Mouse (Mus musculus): ENCODE measurements around the gene Rbfox1.

Rbfox1 gene

GRCm38 (mm10) chr16:6098116-6098515 lies 213.0 kb downstream of the Rbfox1 start:
- DNase-seq = no peak

DNA sequence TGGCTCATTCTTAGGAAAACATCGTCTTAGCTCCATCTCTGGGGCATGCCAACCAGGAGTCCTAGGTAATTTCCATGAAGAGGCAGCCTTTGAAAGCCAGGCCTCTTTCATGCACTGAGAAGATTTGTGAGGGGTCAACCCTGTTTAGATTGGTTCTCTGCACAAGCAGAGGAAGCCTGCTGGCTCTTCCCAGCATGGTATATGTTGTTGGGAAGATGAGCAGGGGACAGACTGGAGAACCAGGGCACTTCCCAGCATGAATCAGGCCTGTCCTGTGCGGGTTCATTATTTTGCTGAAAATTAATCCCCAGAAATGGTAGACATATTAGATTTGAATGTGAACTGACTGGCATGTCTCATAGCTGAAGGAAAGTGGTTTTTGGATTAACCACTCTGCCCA lies 214.4 kb downstream of the Rbfox1 start:
- DNase-seq = no peak

GRCm38 (mm10) chr16:6100421-6100877 lies 215.3 kb downstream of the Rbfox1 start:
- no peak for DNase-seq

DNA sequence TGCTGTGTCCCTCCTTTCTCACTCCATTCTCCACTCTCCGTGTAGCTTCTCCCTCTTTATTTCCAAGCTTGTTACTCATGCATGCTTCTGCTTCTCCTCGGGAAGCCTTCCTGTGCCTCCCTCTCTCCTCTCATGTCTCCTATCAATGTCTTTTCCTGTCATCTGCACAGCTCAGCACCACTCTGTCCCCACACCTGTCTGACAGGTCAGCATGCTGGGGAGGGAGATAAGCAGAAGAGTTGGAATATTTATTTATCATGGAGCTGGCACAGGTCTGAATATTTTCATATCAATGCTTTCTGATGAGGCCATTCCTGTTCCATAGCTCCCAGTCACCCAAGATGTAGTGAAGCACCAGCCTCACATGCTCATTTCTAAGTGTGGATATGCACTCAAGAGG lies 218.6 kb downstream of the Rbfox1 start:
- DNase-seq = no peak

DNA sequence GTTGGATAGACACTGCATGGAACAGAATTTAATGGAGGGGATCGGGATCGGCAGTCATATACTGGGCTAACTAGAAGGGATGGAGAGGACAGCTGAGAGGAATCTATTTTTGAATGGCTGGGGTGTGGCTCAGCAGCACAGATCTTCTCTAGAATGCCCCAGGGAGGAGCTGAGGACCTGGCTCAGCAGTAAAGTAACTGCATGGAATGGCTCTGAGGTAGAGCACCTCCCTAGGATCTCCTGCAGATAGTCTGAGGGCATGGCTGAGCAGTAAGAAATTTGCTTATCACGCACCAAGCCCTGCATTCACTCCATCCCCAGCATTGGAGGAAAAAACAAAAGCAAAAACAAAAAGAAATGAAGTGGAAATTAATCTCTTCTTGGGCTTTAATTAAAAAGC lies 225.0 kb downstream of the Rbfox1 start:
- DNase-seq = no peak

- no peak for DNase-seq
These were observed 228.8 kb downstream of the Rbfox1 start for GRCm38 (mm10) chr16:6113836-6114475.

DNA sequence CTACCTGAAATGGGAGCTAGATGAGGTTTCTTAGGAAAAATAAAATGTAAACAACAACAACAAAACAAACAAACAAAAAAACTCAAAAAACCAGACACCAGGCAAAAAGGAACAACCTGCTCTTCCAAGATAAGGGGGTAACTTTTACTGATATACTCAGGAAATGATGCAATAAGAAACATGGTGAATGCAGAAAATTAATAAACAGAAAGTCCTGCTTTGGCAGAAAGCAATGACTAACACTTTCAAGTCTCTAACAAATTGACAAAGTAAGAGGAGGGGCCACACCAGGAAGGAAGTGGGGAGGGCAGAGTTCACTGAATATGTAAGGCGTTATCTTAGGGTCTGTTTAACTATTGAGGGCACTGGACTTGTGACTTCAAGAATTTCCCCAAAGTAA lies 234.3 kb downstream of the Rbfox1 start:
- DNase-seq = no peak

GRCm38 (mm10) chr16:6121232-6121631 lies 236.1 kb downstream of the Rbfox1 start:
- DNase-seq = no peak

DNA sequence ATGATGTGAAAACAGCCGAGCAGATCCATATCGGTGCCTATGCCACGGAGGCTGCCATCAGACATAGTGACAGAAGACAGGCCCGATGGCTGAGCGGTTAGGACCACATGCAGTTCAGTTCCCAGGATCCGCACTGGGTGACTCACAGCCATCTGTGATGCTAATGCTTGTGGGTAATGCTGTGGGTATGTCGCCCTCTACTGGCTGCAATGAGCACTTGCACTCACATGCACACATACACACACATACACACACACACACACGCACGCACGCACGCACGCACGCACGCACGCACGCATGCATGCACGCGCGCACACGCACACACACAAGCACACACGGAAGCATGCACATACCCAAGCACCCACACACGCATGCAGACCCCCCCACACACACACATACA lies 237.7 kb downstream of the Rbfox1 start:
- no peak for DNase-seq

GRCm38 (mm10) chr16:6128314-6128713 lies 243.2 kb downstream of the Rbfox1 start:
- DNase-seq = no peak

GRCm38 (mm10) chr16:6135016-6135415 lies 249.9 kb downstream of the Rbfox1 start:
- DNase-seq = no peak

DNA sequence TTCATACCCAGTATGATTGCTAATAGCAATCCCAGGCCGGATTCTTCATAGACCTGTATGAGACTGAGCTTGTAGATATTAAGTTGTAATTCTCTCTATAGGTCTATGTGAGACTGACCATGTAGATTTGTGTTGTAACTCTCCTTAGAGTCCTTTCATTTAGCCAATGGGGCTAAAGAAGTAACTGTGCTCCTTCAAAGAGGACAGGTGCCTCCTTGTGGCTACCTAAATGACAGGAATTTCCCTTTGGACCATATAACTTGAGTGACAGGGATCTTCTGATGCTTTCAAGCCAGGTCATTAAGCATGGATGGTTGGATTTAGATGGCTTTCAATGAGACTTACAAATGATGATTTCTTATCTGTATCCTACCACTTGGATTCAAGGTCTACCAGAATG lies 254.3 kb downstream of the Rbfox1 start:
- no peak for DNase-seq

DNA sequence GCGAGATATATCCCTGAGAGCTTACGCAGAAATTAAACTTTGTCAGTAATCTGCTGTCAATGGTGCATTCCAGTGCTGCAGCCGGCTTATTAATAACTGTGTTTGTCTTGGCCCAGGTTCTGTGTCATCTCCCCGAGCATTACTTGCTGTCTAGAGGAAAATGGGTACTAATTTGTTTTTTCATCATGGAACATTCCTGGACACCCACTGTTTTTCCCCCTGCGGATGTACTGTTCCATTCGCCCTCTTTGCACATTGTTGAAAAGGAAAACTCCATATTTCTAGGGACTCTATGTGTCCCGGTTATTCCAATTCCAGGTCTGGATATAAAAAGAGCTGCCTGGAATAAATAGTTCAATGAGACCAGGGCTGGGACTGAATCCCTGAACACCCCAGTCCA lies 262.8 kb downstream of the Rbfox1 start:
- no peak for DNase-seq

GRCm38 (mm10) chr16:6149345-6149744 lies 264.2 kb downstream of the Rbfox1 start:
- DNase-seq = no peak

GRCm38 (mm10) chr16:6155556-6155955 lies 270.4 kb downstream of the Rbfox1 start:
- no peak for DNase-seq

- DNase-seq = no peak
These were observed 279.3 kb downstream of the Rbfox1 start for GRCm38 (mm10) chr16:6164476-6164875.

- DNase-seq = no peak
These were observed 284.2 kb downstream of the Rbfox1 start for GRCm38 (mm10) chr16:6169346-6169745.

GRCm38 (mm10) chr16:6180819-6181218 lies 295.7 kb downstream of the Rbfox1 start:
- no peak for DNase-seq

- DNase-seq = no peak
These were observed 297.2 kb downstream of the Rbfox1 start for GRCm38 (mm10) chr16:6182329-6182728.

DNA sequence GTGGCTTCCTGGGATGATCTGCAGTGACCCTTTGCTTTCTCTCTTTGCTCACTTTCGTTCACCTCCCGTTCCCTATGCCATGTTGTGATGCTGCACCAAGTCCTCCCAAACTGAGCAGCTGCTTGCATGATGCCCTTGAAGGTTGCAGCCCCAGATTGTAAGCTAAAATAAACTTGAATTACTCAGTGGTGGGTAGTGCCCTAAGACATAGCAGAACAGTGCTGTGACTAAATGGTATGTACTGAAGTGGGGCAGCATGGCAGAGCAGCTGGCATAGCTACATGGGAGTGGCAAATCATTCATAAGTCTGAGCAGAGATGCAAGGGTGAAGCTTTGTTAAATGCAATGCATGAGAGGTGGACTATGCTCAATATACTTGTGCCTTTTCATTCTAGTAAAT lies 307.2 kb downstream of the Rbfox1 start:
- no peak for DNase-seq

GRCm38 (mm10) chr16:6206431-6206830 lies 321.3 kb downstream of the Rbfox1 start:
- DNase-seq = no peak

GRCm38 (mm10) chr16:6212916-6213315 lies 327.8 kb downstream of the Rbfox1 start:
- no peak for DNase-seq

- no peak for DNase-seq
These were observed 342.3 kb downstream of the Rbfox1 start for GRCm38 (mm10) chr16:6227449-6227848.

- no peak for DNase-seq
These were observed 347.8 kb downstream of the Rbfox1 start for GRCm38 (mm10) chr16:6232966-6233365.

DNA sequence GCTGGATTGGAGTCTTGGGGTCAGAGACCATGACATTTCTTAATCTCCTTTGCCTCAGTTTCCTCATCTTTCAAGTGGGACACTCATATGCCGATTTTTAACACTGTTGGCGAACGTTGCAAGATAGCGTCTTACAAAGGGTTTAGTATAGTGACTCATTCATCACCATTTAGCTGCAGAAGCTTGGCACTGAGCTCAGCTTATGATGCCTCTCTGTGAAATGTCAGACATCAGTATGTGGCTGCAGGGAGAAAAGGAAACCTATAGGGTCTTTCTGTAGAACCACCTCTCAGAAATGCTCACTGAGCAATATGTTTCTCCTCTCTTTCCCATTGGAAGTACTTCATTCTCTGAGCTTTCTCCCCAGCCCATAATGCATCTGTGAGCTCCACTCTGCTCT lies 356.2 kb downstream of the Rbfox1 start:
- no peak for DNase-seq

Measured in thymus, adult 18-20 months (tissue).